Mouse (Mus musculus) kidney, postnatal 0 days (tissue): ENCODE data around the gene Plxna4. TPM values are rescaled to one million over a fixed set of nuclear protein-coding genes. Genes with fewer than 3 reads are reported as not detected.
A peak's percentile ranks its signal among the peaks of the same experiment; 100 is the strongest.

Experiments
- ATAC-seq: fragments of 200-750 bp; cut with Nextera tagmentation; replicated peaks from 2 replicates; pipeline ENCODE4 v1.8.0; 2017; ENCODE audit warnings: low read depth, moderate number of reproducible peaks, moderate TSS enrichment, moderate library complexity; ENCODE audit not compliant: low FRiP score
- DNase-seq: peaks from one replicate; pipeline ENCODE4 v3.0.0-alpha.2; 2016; ENCODE audit warnings: low spot score
- H3K27ac ChIP-seq: fragments of 300-500 bp; sonication (generic); 2 replicates; pipeline ENCODE4 v1.5.1; 2014; ENCODE audit warnings: mild to moderate bottlenecking
- H3K27me3 ChIP-seq: fragments of 300-500 bp; sonication (generic); 2 replicates; pipeline ENCODE4 v1.6.1; 2014; ENCODE audit warnings: low read length, mixed read lengths; ENCODE audit not compliant: insufficient read depth
- H3K36me3 ChIP-seq: fragments of 300-500 bp; sonication (generic); 2 replicates; pipeline ENCODE4 v1.6.1; 2014; ENCODE audit warnings: low read length, mixed read lengths; ENCODE audit not compliant: insufficient read depth
- H3K4me1 ChIP-seq: fragments of 300-500 bp; sonication (generic); replicated peaks from 2 replicates; pipeline ENCODE4 v1.6.1; 2014; ENCODE audit warnings: antibody characterized with exemption, low read length, mixed read lengths; ENCODE audit not compliant: insufficient read depth
- H3K4me2 ChIP-seq: fragments of 300-500 bp; sonication (generic); 2 replicates; pipeline ENCODE4 v1.6.1; 2014; ENCODE audit warnings: mild to moderate bottlenecking, low read length, moderate library complexity, mixed read lengths
- H3K4me3 ChIP-seq: fragments of 300-500 bp; sonication (generic); replicated peaks from 2 replicates; pipeline ENCODE4 v1.5.1; 2014; ENCODE audit warnings: low read depth, low read length
- H3K9ac ChIP-seq: fragments of 300-500 bp; sonication (generic); 2 replicates; pipeline ENCODE4 v1.6.1; 2014; ENCODE audit warnings: low read depth, low read length
- H3K9me3 ChIP-seq: fragments of 300-500 bp; sonication (generic); replicated peaks from 2 replicates; pipeline ENCODE4 v1.6.1; 2016; ENCODE audit warnings: low read length, inconsistent platforms, mixed read lengths
- CTCF ChIP-seq: IDR thresholded peaks from 2 replicates; pipeline ENCODE4 v1.5.1; 2016; ENCODE audit warnings: antibody characterized with exemption, low read depth, mild to moderate bottlenecking, moderate library complexity
- WGBS: fragments of 180-500 bp; shearing (Covaris S2); extraction: QIAGEN DNeasy Blood & Tissue Kit; methylation state at CpG from one replicate; pipeline ENCODE4 v1.1.7; 2014; 5-methylcytosine and 5-hydroxymethylcytosine counted together
- polyA plus RNA-seq: library from polyadenylated mRNA; unstranded; fragments of >200 nt; fragmentation: Nextera tagmentation; extraction: Ambion mirVana; gene quantifications from 2 replicates; pipeline ENCODE4 v1.2.1, GENCODE M21; 2015

Plxna4 gene
- polyA plus RNA-seq, 1 experiment from 2014 or later = 0.83 TPM

GRCm38 (mm10) chr6:32255191-32255590 is 332.8 kb downstream of the Plxna4 start:
- Histone ChIP-seq H3K4me3 (no peak overlapping the region), H3K9ac (no peak overlapping the region), H3K4me1 (no peaks in the 10 kb centered on the region), H3K36me3 (no peaks in the 10 kb centered on the region), H3K27me3 (no peaks in the 10 kb centered on the region), H3K27ac (no peak overlapping the region), H3K9me3 (no peaks in the 10 kb centered on the region), H3K4me2 (no peak overlapping the region)
- ATAC-seq (no peak), DNase-seq (no peak)
- no peak for TF ChIP-seq CTCF
- WGBS = 53% methylated on average over 2 of the region's 2 CpGs

- H3K4me3 ChIP-seq = no peak overlapping the region
- no peak overlapping the region for H3K4me2 ChIP-seq
- H3K9me3 ChIP-seq = no peaks in the 10 kb centered on the region
- no peaks in the 10 kb centered on the region for H3K4me1 ChIP-seq
- 68% methylated on average over 7 of the region's 7 CpGs for WGBS
- H3K9ac ChIP-seq = no peak overlapping the region
- TF ChIP-seq CTCF = no peak
- DNase-seq (no peak), ATAC-seq (no peak)
- no peaks in the 10 kb centered on the region for H3K36me3 ChIP-seq
- H3K27ac ChIP-seq = no peak overlapping the region
- H3K27me3 ChIP-seq = no peaks in the 10 kb centered on the region
Measured at GRCm38 (mm10) chr6:32252168-32252567, 335.8 kb downstream of the Plxna4 start.

GRCm38 (mm10) chr6:32251674-32252073 is 336.3 kb downstream of the Plxna4 start:
- Histone ChIP-seq H3K4me1 (no peaks in the 10 kb centered on the region), H3K9ac (no peak overlapping the region), H3K27me3 (no peaks in the 10 kb centered on the region), H3K4me2 (no peak overlapping the region), H3K36me3 (no peaks in the 10 kb centered on the region), H3K9me3 (no peaks in the 10 kb centered on the region), H3K27ac (no peak overlapping the region), H3K4me3 (no peak overlapping the region)
- no peak for TF ChIP-seq CTCF
- 79% methylated on average over 10 of the region's 10 CpGs for WGBS
- DNase-seq (no peak), ATAC-seq (no peak)

- Histone ChIP-seq H3K9me3 (no peaks in the 10 kb centered on the region), H3K27me3 (no peaks in the 10 kb centered on the region), H3K4me3 (no peak overlapping the region), H3K27ac (no peak overlapping the region), H3K9ac (no peak overlapping the region), H3K4me2 (no peak overlapping the region), H3K36me3 (no peaks in the 10 kb centered on the region), H3K4me1 (0 out of 2 replicates have a peak, but pooled peaks cover 3% of the 10 kb centered on the region)
- no peak for ATAC-seq
- DNase-seq = no peak
- WGBS = 40% methylated on average over 6 of the region's 6 CpGs
- no peak for TF ChIP-seq CTCF
Measured at GRCm38 (mm10) chr6:32246036-32246435, 342.0 kb downstream of the Plxna4 start.

GRCm38 (mm10) chr6:32243040-32243439 is 345.0 kb downstream of the Plxna4 start:
- Histone ChIP-seq H3K9ac (no peak overlapping the region), H3K9me3 (no peaks in the 10 kb centered on the region), H3K4me2 (no peak overlapping the region), H3K4me3 (no peak overlapping the region), H3K4me1 (0 out of 2 replicates have a peak, but pooled peaks cover 3% of the 10 kb centered on the region), H3K27ac (peak overlapping the region; percentile 57), H3K27me3 (no peaks in the 10 kb centered on the region), H3K36me3 (no peaks in the 10 kb centered on the region)
- no peak for TF ChIP-seq CTCF
- peak; percentile 19 for DNase-seq
- WGBS = 44% methylated on average over 2 of the region's 2 CpGs
- ATAC-seq = no peak

- Histone ChIP-seq H3K9ac (no peak overlapping the region), H3K4me2 (no peak overlapping the region), H3K36me3 (no peaks in the 10 kb centered on the region), H3K27ac (no peak overlapping the region), H3K9me3 (no peaks in the 10 kb centered on the region), H3K27me3 (no peaks in the 10 kb centered on the region), H3K4me1 (no peaks in the 10 kb centered on the region), H3K4me3 (no peak overlapping the region)
- 29% methylated on average over 2 of the region's 2 CpGs for WGBS
- DNase-seq (no peak), ATAC-seq (no peak; the same call in 1 of the 2 replicates)
- TF ChIP-seq CTCF = no peak
Measured at GRCm38 (mm10) chr6:32231383-32231782, 356.6 kb downstream of the Plxna4 start.

- 10% methylated on average over 1 of the region's 1 CpGs for WGBS
Measured at GRCm38 (mm10) chr6:32226636-32227035, 361.4 kb downstream of the Plxna4 start.

More at GRCm38 (mm10) chr6:32226636-32227035, 361.4 kb downstream of the Plxna4 start:
- H3K4me2 ChIP-seq = no peak overlapping the region
- no peaks in the 10 kb centered on the region for H3K4me1 ChIP-seq
- H3K4me3 ChIP-seq = no peak overlapping the region
- no peaks in the 10 kb centered on the region for H3K36me3 ChIP-seq
- TF ChIP-seq CTCF = no peak
- H3K9me3 ChIP-seq = no peaks in the 10 kb centered on the region
- no peak for DNase-seq
- ATAC-seq = no peak
- no peak overlapping the region for H3K9ac ChIP-seq
- no peak overlapping the region for H3K27ac ChIP-seq
- H3K27me3 ChIP-seq = no peaks in the 10 kb centered on the region
